Mouse (Mus musculus) forebrain, embryonic 11.5 days (tissue): ENCODE results near the gene Supt3. TPM values are rescaled to one million over a fixed set of nuclear protein-coding genes. Genes with fewer than 3 reads are reported as not detected.
A peak's percentile ranks its signal among the peaks of the same experiment; 100 is the strongest.

Experiments used
- ATAC-seq: fragments of 200-750 bp; cut with Nextera tagmentation; replicated peaks from 2 replicates; pipeline ENCODE4 v1.8.0; 2017; ENCODE audit warnings: moderate TSS enrichment; ENCODE audit not compliant: low FRiP score
- DNase-seq: peaks from one replicate; pipeline ENCODE4 v3.0.0-alpha.2; 2017; ENCODE audit warnings: low spot score
- H3K27ac ChIP-seq: fragments of 300-500 bp; sonication (generic); 2 replicates; pipeline ENCODE4 v1.5.1; 2014; ENCODE audit warnings: low read depth, low read length
- H3K27me3 ChIP-seq: fragments of 300-500 bp; sonication (generic); 2 replicates; pipeline ENCODE4 v1.6.1; 2014; ENCODE audit warnings: mild to moderate bottlenecking, low read length, mixed read lengths; ENCODE audit not compliant: control insufficient read depth, insufficient read depth
- H3K36me3 ChIP-seq: fragments of 300-500 bp; sonication (generic); 2 replicates; pipeline ENCODE4 v1.6.1; 2014; ENCODE audit warnings: mild to moderate bottlenecking, low read length, moderate library complexity, mixed read lengths; ENCODE audit not compliant: control insufficient read depth, insufficient read depth
- H3K4me1 ChIP-seq: fragments of 300-500 bp; sonication (generic); replicated peaks from 2 replicates; pipeline ENCODE4 v1.6.1; 2014; ENCODE audit warnings: low read length, mixed read lengths; ENCODE audit not compliant: control insufficient read depth, insufficient read depth
- H3K4me2 ChIP-seq: fragments of 300-500 bp; sonication (generic); 2 replicates; pipeline ENCODE4 v1.6.1; 2014; ENCODE audit warnings: low read depth, mild to moderate bottlenecking, low read length, moderate library complexity, mixed read lengths; ENCODE audit not compliant: severe bottlenecking
- H3K4me3 ChIP-seq: fragments of 300-500 bp; sonication (generic); 2 replicates; pipeline ENCODE4 v1.5.1; 2014; ENCODE audit warnings: low read depth, low read length
- H3K9ac ChIP-seq: fragments of 300-500 bp; sonication (generic); 2 replicates; pipeline ENCODE4 v1.6.1; 2014; ENCODE audit warnings: low read length
- H3K9me3 ChIP-seq: fragments of 300-500 bp; sonication (generic); 2 replicates; pipeline ENCODE4 v1.6.1; 2016; ENCODE audit warnings: low read length, mixed read lengths; ENCODE audit not compliant: control insufficient read depth
- WGBS: fragments of 180-500 bp; shearing (Covaris S2); extraction: QIAGEN DNeasy Blood & Tissue Kit; methylation state at CpG from one replicate; pipeline ENCODE4 v1.1.7; 2014; 5-methylcytosine and 5-hydroxymethylcytosine counted together
- polyA plus RNA-seq: library from polyadenylated mRNA; unstranded; fragments of >200 nt; fragmentation: Nextera tagmentation; extraction: Ambion mirVana; gene quantifications from 2 replicates; pipeline ENCODE4 v1.2.1, GENCODE M21; 2014

Gene Supt3
- polyA plus RNA-seq, 1 experiment from 2014 or later: 24.9 TPM

DNA sequence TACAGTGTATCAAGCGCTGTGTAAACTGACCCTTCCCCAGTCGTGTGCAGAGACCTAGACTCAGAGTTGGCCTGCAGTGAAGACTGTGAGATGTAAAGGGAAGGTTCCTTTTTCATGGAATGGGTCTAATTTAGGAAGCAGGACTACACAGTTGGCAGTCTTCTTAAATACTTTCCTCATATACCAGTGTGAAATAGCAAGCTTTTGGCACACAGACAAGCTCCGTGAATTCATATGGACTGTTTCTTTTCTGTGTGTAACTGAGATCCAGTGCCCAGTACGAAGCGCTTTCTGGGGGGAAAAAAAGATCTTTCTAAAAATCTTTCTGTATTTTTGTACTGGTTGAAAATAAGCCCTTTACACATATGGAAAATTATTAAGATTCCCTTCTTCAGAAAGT, 286.8 kb downstream of the Supt3 start:
- Histone ChIP-seq H3K36me3 (no peaks in the 10 kb centered on the region), H3K27me3 (no peaks in the 10 kb centered on the region), H3K9ac (no peak overlapping the region), H3K27ac (no peak overlapping the region), H3K4me2 (no peak overlapping the region), H3K4me1 (no peaks in the 10 kb centered on the region), H3K4me3 (no peak overlapping the region), H3K9me3 (no peaks in the 10 kb centered on the region)
- DNase-seq (no peak), ATAC-seq (no peak)
- WGBS: 85% methylated on average over 5 of the region's 5 CpGs

DNA sequence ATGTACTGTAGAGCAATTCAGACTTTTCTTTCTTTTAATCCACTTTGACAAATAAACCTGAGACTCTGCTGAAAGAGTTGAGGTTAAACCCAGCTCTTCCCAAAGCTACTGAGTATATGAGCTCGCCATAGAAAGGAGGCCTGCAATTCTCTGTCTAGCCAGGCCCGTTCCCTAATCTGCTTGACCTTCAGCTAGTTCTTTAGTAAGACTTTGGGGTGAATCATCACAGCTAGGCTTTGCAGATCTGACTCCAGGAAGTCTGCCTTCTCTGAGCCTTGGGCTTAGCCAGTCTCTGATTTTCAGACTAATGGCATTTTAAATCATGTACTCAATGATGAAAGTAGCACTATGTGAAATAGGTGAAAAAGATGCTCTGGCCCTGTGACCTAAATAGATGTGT, 288.5 kb downstream of the Supt3 start:
- H3K27ac ChIP-seq: no peak overlapping the region
- H3K4me3 ChIP-seq: no peak overlapping the region
- H3K4me2 ChIP-seq: no peak overlapping the region
- H3K27me3 ChIP-seq: no peaks in the 10 kb centered on the region
- H3K36me3 ChIP-seq: no peaks in the 10 kb centered on the region
- no peak overlapping the region for H3K9ac ChIP-seq
- no peaks in the 10 kb centered on the region for H3K9me3 ChIP-seq
- H3K4me1 ChIP-seq: no peaks in the 10 kb centered on the region
- ATAC-seq: no peak
- 83% methylated on average over 2 of the region's 2 CpGs for WGBS
- no peak for DNase-seq

GRCm38 (mm10) chr17:45067441-45067840, 290.5 kb downstream of the Supt3 start:
- DNase-seq (no peak), ATAC-seq (no peak)
- Histone ChIP-seq H3K9ac (no peak overlapping the region), H3K27me3 (no peaks in the 10 kb centered on the region), H3K36me3 (no peaks in the 10 kb centered on the region), H3K9me3 (no peaks in the 10 kb centered on the region), H3K4me3 (no peak overlapping the region), H3K27ac (no peak overlapping the region), H3K4me2 (no peak overlapping the region), H3K4me1 (no peaks in the 10 kb centered on the region)
- 94% methylated on average over 3 of the region's 3 CpGs for WGBS

DNA sequence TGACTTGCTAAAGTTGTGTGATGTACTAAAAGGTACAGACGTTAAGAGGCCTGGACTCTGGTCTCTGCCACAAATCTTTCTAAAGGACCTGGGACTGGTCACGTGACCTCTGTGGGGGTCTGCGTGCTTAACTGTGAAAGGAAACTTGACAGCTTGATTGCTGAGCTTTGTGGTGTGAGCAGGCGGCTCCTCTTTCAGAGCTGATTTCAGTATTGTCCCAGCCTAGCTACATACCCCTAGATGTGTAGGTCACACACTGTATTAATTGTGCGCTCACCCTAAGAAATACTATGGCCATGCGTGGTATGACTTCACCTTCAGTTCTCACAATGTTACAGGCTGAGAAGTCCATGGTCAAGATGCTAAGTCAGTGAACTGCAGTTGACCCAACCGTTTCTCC, 291.4 kb downstream of the Supt3 start:
- H3K4me3 ChIP-seq: no peak overlapping the region
- H3K9me3 ChIP-seq: no peaks in the 10 kb centered on the region
- H3K36me3 ChIP-seq: no peaks in the 10 kb centered on the region
- no peak overlapping the region for H3K9ac ChIP-seq
- H3K27me3 ChIP-seq: no peaks in the 10 kb centered on the region
- ATAC-seq (0 out of 2 replicates have a peak, but pooled peaks have one; percentile 58), DNase-seq (no peak)
- no peak overlapping the region for H3K27ac ChIP-seq
- no peak overlapping the region for H3K4me2 ChIP-seq
- H3K4me1 ChIP-seq: no peaks in the 10 kb centered on the region
- 58% methylated on average over 7 of the region's 7 CpGs for WGBS

DNA sequence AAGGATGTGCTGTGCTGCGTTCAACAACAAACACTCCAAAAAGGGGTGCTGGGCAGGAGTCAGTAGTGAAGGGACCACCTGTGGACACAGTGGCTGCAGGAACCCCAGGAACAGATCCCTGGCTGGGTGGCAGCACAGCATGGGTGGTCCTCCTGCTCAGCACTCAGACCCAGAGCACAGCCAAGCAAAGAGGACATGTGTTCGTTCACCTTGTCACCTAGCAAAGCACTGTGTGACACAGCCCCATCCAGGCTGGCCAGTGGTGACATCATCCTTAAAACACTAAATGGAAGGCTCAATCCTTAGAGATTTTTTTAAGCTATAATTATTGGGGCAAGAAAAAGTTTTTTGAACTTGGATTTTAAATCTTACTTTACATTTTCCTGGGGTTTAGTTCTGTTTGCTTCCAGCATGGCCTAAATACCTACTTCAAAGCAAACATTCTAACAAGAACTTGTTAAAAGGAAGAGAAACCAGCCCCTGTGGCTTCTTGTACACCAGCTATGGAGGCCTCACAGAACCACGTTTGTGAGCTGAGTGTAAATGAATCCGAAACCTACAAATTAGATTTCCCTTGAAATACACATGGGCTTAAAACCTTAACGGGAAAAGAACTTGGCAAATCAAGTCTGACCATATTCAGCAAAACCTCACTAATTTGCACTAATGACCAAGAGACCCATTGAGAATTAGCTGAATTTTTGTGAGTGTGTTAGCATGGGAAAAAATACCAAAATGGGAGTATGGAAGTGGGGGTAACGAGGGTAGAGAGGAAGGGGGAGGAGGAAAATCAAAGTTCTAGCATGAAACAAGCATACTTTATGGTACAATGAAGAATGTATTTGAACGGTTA, 295.8 kb downstream of the Supt3 start:
- whole genome bisulfite sequencing: 67% methylated on average over 7 of the region's 7 CpGs
- H3K4me3 ChIP-seq: no peak overlapping the region
- H3K9ac ChIP-seq: no peak overlapping the region
- DNase-seq (no peak), ATAC-seq (no peak)
- no peak overlapping the region for H3K27ac ChIP-seq
- H3K27me3 ChIP-seq: no peaks in the 10 kb centered on the region
- H3K4me1 ChIP-seq: no peaks in the 10 kb centered on the region
- no peaks in the 10 kb centered on the region for H3K9me3 ChIP-seq
- H3K36me3 ChIP-seq: no peaks in the 10 kb centered on the region
- no peak overlapping the region for H3K4me2 ChIP-seq

GRCm38 (mm10) chr17:45073348-45073634, 296.3 kb downstream of the Supt3 start:
- WGBS: 91% methylated on average over 8 of the region's 8 CpGs
- ATAC-seq: no peak

GRCm38 (mm10) chr17:45073779-45074178, 296.8 kb downstream of the Supt3 start:
- no peaks in the 10 kb centered on the region for H3K27me3 ChIP-seq
- H3K9ac ChIP-seq: no peak overlapping the region
- no peak overlapping the region for H3K4me2 ChIP-seq
- ATAC-seq (no peak), DNase-seq (no peak)
- 88% methylated on average over 3 of the region's 3 CpGs for WGBS
- no peak overlapping the region for H3K4me3 ChIP-seq
- H3K36me3 ChIP-seq: no peaks in the 10 kb centered on the region
- H3K4me1 ChIP-seq: no peaks in the 10 kb centered on the region
- no peaks in the 10 kb centered on the region for H3K9me3 ChIP-seq
- H3K27ac ChIP-seq: no peak overlapping the region

More at GRCm38 (mm10) chr17:45073348-45073634, 296.3 kb downstream of the Supt3 start:
- no peak overlapping the region for H3K4me3 ChIP-seq
- no peaks in the 10 kb centered on the region for H3K36me3 ChIP-seq
- H3K27ac ChIP-seq: no peak overlapping the region
- DNase-seq: no peak
- no peaks in the 10 kb centered on the region for H3K27me3 ChIP-seq
- no peaks in the 10 kb centered on the region for H3K9me3 ChIP-seq
- no peaks in the 10 kb centered on the region for H3K4me1 ChIP-seq
- H3K4me2 ChIP-seq: no peak overlapping the region
- no peak overlapping the region for H3K9ac ChIP-seq

DNA sequence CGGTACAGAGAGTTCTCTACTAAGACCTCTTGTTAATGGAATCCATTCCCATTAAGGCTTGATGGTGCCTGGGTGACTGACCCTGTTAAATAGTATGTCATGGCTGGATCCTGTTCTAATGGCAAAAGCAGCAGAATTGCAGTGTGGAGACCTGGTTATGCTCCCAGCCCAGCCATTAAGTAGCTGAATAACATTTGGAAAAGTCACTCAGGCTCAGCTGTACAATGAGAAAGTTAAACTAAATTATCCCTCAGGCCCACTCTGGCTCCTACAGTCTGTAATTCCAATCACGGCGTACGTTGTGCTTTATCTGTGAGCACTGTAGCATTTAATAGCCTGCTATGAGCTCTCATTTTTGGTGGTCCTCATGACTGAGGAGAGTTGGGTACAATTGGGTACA, 300.0 kb downstream of the Supt3 start:
- Histone ChIP-seq H3K27me3 (no peaks in the 10 kb centered on the region), H3K4me3 (no peak overlapping the region), H3K9ac (no peak overlapping the region), H3K9me3 (no peaks in the 10 kb centered on the region), H3K4me1 (no peaks in the 10 kb centered on the region), H3K4me2 (no peak overlapping the region), H3K27ac (no peak overlapping the region), H3K36me3 (no peaks in the 10 kb centered on the region)
- no peak for ATAC-seq
- WGBS: 81% methylated on average over 4 of the region's 4 CpGs
- no peak for DNase-seq
